ENCODE assay signal across 13 mouse cellular contexts in the genomic region with DNA sequence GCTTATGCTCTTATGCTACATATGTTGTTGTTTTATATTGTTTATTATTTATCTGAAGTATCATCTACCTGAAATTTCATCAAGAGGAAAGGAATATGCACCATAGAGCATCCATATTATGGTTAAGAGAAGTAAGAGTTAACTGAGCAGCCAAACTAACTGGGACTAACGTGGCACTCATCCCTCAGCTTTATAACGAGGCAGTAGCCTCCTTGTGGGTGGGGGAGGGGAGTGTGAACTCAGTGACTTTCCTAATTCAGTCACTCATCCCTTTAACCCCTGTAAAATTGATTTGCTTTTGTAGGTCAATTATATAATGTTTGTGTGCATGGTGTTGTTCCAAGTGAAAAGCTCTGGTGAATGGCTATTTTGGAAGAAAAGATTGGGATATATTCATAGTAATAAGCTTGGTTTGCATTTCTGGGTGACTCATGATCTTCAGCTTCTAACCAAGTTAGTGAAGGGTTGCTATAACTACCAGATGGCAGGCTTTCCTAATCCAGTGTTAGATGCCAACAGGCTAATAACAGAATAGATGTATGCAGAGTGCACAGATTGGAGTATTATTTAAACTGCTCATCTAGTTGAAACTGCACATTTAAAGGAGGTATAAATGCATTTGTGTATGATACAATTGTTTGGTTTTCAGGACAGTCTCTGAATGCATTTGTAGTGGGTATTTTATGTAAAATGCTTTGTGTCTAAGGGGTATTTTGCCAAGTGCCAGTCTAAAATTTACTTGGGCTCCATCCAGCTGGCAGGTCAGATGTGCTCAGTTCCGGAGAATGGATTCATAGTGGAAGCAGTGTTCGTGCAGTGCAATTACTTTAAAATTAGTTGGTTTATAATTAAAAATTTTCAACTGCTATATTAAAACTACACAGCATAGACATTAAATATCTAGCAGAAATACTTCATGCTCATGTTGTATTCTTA. TPM values are rescaled to one million over a fixed set of nuclear protein-coding genes. Genes with fewer than 3 reads are reported as not detected.
DNase-seq lines count a peak whose midpoint lies in the region; ATAC-seq and TF ChIP-seq lines count a peak whose summit lies in the region.
"Had no signal": no experiment of that assay in that cellular context is flagged by ENCODE, and none has a peak within 500 bp of the region (broad histone marks: within the 10 kb centered on the region; RNA-seq: fewer than 3 reads in every experiment).

No protein-coding gene starts in this region.

- no peaks in the 10 kb centered on the region for H3K27me3 ChIP-seq in heart, postnatal 0 days (ENCODE audit: control insufficient read depth, insufficient read depth, low read length)
- no peaks in the 10 kb centered on the region for H3K27me3 ChIP-seq in midbrain, embryonic 11.5 days (ENCODE audit: control insufficient read depth, insufficient read depth, low read length)
- no peaks in the 10 kb centered on the region for H3K27me3 ChIP-seq in midbrain, embryonic 16.5 days (ENCODE audit: control insufficient read depth, insufficient read depth, low read depth, low read length)
- H3K27me3 ChIP-seq: embryonic facial prominence, embryonic 12.5 days; neural tube, embryonic 13.5 days had no signal

- intact Hi-C loops in heart, postnatal 10 days (cut with DNase I) = no loop called here
- intact Hi-C loops in left cerebral cortex, postnatal 25 days (cut with DNase I) = no loop called here

- no peaks in the 10 kb centered on the region for H3K9me3 ChIP-seq in heart, postnatal 0 days (replicated peaks; ENCODE audit: control insufficient read depth, low read length)
- no peaks in the 10 kb centered on the region for H3K9me3 ChIP-seq in midbrain, embryonic 11.5 days (ENCODE audit: control insufficient read depth, low read length)
- no peaks in the 10 kb centered on the region for H3K9me3 ChIP-seq in midbrain, embryonic 16.5 days (replicated peaks; ENCODE audit: control insufficient read depth, low read length, poor library complexity, severe bottlenecking)
- H3K9me3 ChIP-seq: embryonic facial prominence, embryonic 12.5 days; neural tube, embryonic 13.5 days had no signal

- 32% methylated on average over 4 of the region's 4 CpGs for WGBS in heart, postnatal 0 days
- 55% methylated on average over 4 of the region's 4 CpGs for WGBS in midbrain, embryonic 11.5 days
- WGBS in midbrain, embryonic 16.5 days = 39% methylated on average over 4 of the region's 4 CpGs

- no peak overlapping the region for H3K4me2 ChIP-seq in heart, postnatal 0 days (ENCODE audit: low read depth, low read length)
- no peak overlapping the region for H3K4me2 ChIP-seq in midbrain, embryonic 11.5 days
- no peak overlapping the region for H3K4me2 ChIP-seq in midbrain, embryonic 16.5 days (ENCODE audit: low read length)
- H3K4me2 ChIP-seq: embryonic facial prominence, embryonic 12.5 days; neural tube, embryonic 13.5 days had no signal

- 0 out of 2 replicates have a peak overlapping the region, but pooled peaks have one; percentile 1 for H3K27ac ChIP-seq in heart, postnatal 0 days (ENCODE audit: low read depth)
- H3K27ac ChIP-seq in midbrain, embryonic 11.5 days (ENCODE audit: low read depth, low read length) = no peak overlapping the region
- no peak overlapping the region for H3K27ac ChIP-seq in midbrain, embryonic 16.5 days (ENCODE audit: low read length)
- H3K27ac ChIP-seq: embryonic facial prominence, embryonic 12.5 days; neural tube, embryonic 13.5 days had no signal

- no peak for TF ChIP-seq CTCF in heart, postnatal 0 days (IDR thresholded peaks at IDR 0.05; ENCODE audit: low read depth)

- H3K9ac ChIP-seq in heart, postnatal 0 days (replicated peaks; ENCODE audit: low read depth, low read length) = no peak overlapping the region
- H3K9ac ChIP-seq in midbrain, embryonic 11.5 days (ENCODE audit: low read length) = no peak overlapping the region
- no peak overlapping the region for H3K9ac ChIP-seq in midbrain, embryonic 16.5 days (ENCODE audit: low read depth, low read length)
- H3K9ac ChIP-seq: embryonic facial prominence, embryonic 12.5 days; neural tube, embryonic 13.5 days had no signal

- no peaks in the 10 kb centered on the region for H3K36me3 ChIP-seq in heart, postnatal 0 days (replicated peaks; ENCODE audit: control insufficient read depth, insufficient read depth, low read length)
- no peaks in the 10 kb centered on the region for H3K36me3 ChIP-seq in midbrain, embryonic 11.5 days (ENCODE audit: control insufficient read depth, insufficient read depth, low read length)
- no peaks in the 10 kb centered on the region for H3K36me3 ChIP-seq in midbrain, embryonic 16.5 days (ENCODE audit: control insufficient read depth, insufficient read depth, low read length)
- H3K36me3 ChIP-seq: embryonic facial prominence, embryonic 12.5 days; neural tube, embryonic 13.5 days had no signal

- no peak for TF ChIP-seq EP300 in heart, postnatal 0 days (IDR thresholded peaks at IDR 0.05; ENCODE audit: low read depth)

- H3K4me1 ChIP-seq in heart, postnatal 0 days (ENCODE audit: control insufficient read depth, insufficient read depth) = peaks cover 33% of the 10 kb centered on the region
- no peaks in the 10 kb centered on the region; the same call in 1 of the 2 replicates for H3K4me1 ChIP-seq in midbrain, embryonic 11.5 days (ENCODE audit: control insufficient read depth, insufficient read depth, low read length)
- peaks cover 2% of the 10 kb centered on the region; the same call in 1 of the 2 replicates for H3K4me1 ChIP-seq in midbrain, embryonic 16.5 days (ENCODE audit: control insufficient read depth, insufficient read depth, low read length)

- no peak for ATAC-seq in heart, postnatal 0 days (ENCODE audit: insufficient read depth, low read depth)
- ATAC-seq in midbrain, embryonic 11.5 days (ENCODE audit: low FRiP score) = no peak
- no peak for ATAC-seq in midbrain, embryonic 16.5 days
- ATAC-seq: intestine, embryonic 16.5 days had no signal

- H3K4me3 ChIP-seq in heart, postnatal 0 days (ENCODE audit: low read depth, low read length) = no peak overlapping the region
- no peak overlapping the region for H3K4me3 ChIP-seq in midbrain, embryonic 11.5 days (ENCODE audit: low read depth, low read length)
- H3K4me3 ChIP-seq in midbrain, embryonic 16.5 days (ENCODE audit: low read depth, low read length) = no peak overlapping the region
- H3K4me3 ChIP-seq: embryonic facial prominence, embryonic 12.5 days; neural tube, embryonic 13.5 days had no signal

- DNase-seq in heart, postnatal 0 days (ENCODE audit: low spot score) = no peak
- DNase-seq in heart, postnatal 10 days = no peak
- DNase-seq in midbrain, embryonic 11.5 days (ENCODE audit: low spot score, missing footprints) = peak; percentile 35
- peak; percentile 60 for DNase-seq in cerebellum, adult 11-12 months
- peak; percentile 48 to 82 for DNase-seq in left cerebral cortex, postnatal 25 days (ENCODE audit: low spot score in 2 of 2)
- no peak for DNase-seq in testis, postnatal 10 days (ENCODE audit: low spot score)
- no peak for DNase-seq in gastrocnemius, adult 8-10 months (ENCODE audit: low spot score in 2 of 2)
- DNase-seq: spleen, adult 18-20 months; thymus, postnatal 4 days had no signal

RNA-seq across cellular contexts. Expression of a gene that starts 25.3 kb away (rescaled TPM):
- 62.1 and 78.8 TPM in 2 replicates for total RNA-seq in heart, postnatal 0 days (2014; rRNA removed; ENCODE audit: low replicate concordance)
- polyA plus RNA-seq in heart, postnatal 0 days (2015; fragmentation: Nextera tagmentation; extraction: Ambion mirVana) = 81.2 and 82.9 TPM in 2 replicates
- total RNA-seq in heart, postnatal 10 days (2021) = 10 to 100 TPM; 79.2 to 83.7 TPM
- 49.7 and 53.8 TPM in 2 replicates for polyA plus RNA-seq in midbrain, embryonic 11.5 days (2014; fragmentation: Nextera tagmentation; extraction: Ambion mirVana)
- polyA plus RNA-seq in midbrain, embryonic 16.5 days (2015; fragmentation: Nextera tagmentation; extraction: Ambion mirVana) = 31.9 and 35.7 TPM in 2 replicates
- 10 to 100 TPM; 80.6 to 86.6 TPM for total RNA-seq in left cerebral cortex, postnatal 25 days (2021)
- total RNA-seq in gastrocnemius, adult 8-10 months (2022) = 10 to 100 TPM; 17.4 to 25.8 (median 20.8) TPM

Comparison
In these comparisons a context has a peak if more than half of its experiments do, and no peak if none do; other contexts are left out.
1. DNase-seq: peak in midbrain, embryonic 11.5 days (single experiment), cerebellum, adult 11-12 months (single experiment) and left cerebral cortex, postnatal 25 days (2 of 2); none in heart, postnatal 0 days (single experiment), heart, postnatal 10 days (0 of 2), testis, postnatal 10 days (single experiment) and gastrocnemius, adult 8-10 months (0 of 2).